Mouse (Mus musculus) cerebellum, adult (tissue): ENCODE data around the gene Rcor1.

Experiments
- ATAC-seq: cut with Nextera tagmentation; 2 replicates; pipeline ENCODE4 v1.9.2; 2017; ENCODE audit warnings: mild to moderate bottlenecking, moderate library complexity, mixed read lengths; ENCODE audit not compliant: insufficient number of reproducible peaks, low FRiP score, low TSS enrichment

Gene Rcor1

GRCm38 (mm10) chr12:111154641-111155040 lies 115.5 kb downstream of the Rcor1 start:
- ATAC-seq = no peak

- no peak for ATAC-seq
Observed at GRCm38 (mm10) chr12:111155756-111156155, 116.6 kb downstream of the Rcor1 start.

- ATAC-seq = no peak
Observed at GRCm38 (mm10) chr12:111159659-111160428, 120.7 kb downstream of the Rcor1 start.

DNA sequence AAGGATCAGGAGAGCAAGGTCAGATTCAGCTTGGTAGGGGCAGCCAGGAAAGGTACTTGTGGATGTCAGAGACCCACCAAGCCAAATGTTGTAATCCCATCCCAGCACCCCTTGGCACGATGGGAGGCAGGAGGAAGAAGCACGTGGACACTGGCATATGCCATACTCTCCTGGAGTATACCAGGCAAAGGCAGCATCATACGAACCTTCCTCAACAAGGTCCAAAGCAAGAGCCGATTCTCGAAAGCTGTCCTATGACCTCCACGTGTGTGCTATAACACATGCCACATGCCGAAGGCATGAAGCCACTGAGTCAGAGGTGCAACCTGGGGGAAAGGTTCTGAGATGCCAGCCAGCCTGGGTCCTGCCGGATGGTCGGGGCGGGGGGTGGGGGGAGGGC lies 121.7 kb downstream of the Rcor1 start:
- no peak for ATAC-seq

DNA sequence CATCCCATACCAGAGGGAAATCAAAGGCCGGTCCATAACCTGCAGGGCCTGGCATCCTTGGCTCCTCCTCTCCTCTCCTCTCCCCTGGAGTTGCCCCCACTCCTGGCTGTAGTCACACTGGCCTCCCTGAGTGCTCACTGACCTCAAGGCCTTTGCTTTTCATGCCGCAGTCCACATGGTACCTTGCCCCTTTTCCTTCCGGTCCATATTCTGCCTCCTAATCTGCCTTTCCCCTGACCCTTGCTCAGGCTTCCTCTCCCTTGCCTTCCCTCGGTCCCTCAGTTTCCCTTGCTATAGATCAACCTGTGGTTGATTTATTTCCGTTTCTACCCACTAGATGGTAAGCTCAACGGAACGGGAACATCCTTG lies 122.8 kb downstream of the Rcor1 start:
- no peak for ATAC-seq

DNA sequence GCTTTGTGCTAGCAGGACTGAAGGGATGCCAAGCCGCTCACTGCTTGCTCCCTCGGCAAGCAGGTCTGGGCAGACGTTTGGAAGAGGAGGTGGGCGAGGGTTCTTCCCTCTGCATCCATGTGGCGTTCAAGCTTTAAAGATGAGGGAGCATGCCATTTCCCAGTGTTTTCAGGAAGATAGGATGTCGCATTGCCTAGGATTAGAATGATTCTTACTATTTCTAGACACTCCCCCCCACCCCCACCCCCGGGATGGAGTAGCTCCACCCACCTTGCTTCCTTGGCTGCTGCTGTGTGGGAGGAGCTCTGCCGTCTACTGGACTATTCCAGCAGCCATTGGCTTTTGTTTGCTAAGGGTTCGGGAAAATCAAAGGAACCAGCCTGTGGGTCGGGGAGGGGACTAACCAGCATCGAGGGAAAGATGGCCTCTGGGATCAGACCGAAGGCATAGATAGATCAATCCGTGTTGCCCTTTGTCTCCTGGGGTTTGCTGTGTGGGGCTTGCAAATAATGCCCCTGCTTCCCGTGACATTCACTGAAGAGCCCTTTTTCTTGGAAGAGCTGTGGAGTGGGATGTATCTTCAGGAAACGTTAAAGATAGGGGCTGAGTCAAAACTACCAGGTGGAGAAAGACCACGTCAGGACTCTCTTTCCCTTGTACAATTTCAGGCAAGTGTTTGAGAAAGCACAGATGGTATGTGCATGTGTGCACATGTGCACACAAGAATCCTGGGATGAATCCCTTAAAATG lies 123.3 kb downstream of the Rcor1 start:
- no peak for ATAC-seq

GRCm38 (mm10) chr12:111164310-111164751 lies 125.2 kb downstream of the Rcor1 start:
- ATAC-seq = peak; percentile 80

DNA sequence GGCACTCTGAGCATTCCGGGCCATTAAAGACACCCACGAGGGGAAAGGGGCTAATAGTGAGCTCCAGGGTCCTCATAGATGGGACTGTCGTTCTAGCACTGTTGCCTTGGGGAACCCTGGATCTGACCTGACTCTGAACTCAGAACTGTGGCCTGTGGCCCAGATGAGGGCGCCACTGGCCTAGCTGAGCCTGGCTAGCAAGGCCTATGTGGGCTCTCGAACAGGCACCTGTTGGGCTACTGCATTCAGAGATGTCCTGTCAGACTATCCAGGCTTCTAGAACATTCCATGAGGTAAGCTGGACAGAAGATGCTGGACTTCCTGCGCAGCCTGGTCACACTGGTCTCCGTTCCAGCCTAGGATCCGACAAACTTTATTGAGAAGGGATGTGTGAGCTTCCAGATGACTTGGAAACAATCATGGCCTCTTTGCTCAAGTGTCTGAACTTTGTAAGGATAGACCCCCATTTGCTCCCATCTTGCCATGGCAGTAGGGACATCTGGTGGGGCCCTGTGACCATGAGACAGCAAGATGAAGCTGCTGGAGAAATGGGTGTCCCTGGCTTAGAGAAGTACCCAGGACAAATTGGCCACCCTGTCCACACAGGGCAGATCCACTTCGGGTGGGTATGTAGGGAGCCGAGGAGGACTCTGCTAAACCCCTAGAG lies 126.1 kb downstream of the Rcor1 start:
- ATAC-seq = peak; percentile 49; the same call in 1 of the 2 replicates
